Mouse (Mus musculus): ENCODE results near the gene Dgcr2.

DNA sequence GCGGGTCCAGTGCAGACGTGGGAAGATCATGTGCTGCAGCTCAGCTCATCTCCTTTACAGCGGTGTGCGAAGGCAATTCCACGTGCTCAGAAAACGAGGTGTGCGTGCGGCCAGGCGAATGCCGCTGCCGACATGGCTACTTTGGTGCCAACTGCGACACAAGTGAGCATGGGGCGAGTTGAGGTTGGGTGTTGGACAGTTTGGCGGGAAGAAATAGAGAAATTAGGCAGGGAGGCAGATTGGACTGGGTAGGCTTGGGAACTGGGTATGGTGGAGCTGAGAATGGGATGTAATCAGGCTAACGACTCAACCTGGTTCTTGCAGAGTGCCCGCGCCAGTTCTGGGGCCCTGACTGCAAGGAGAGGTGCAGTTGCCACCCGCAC is 95.9 kb downstream of the Dgcr2 start:
- TF ChIP-seq CTCF (IDR thresholded peaks at IDR 0.05; ENCODE audit: insufficient read depth, low read length) (no peak), POLR2A (IDR thresholded peaks at IDR 0.05; ENCODE audit: borderline replicate concordance, extremely low read depth, low read depth, low read length) (no peak)
